Comparison of ENCODE assay signal across 24 mouse cellular contexts in genomic region chrX:155193732-155194443, GRCm38 (mm10). TPM values are rescaled to one million over a fixed set of nuclear protein-coding genes. Genes with fewer than 3 reads are reported as not detected.
DNase-seq lines count a peak whose midpoint lies in the region; ATAC-seq and TF ChIP-seq lines count a peak whose summit lies in the region.
"Had no signal": no experiment of that assay in that cellular context is flagged by ENCODE, and none has a peak within 500 bp of the region (broad histone marks: within the 10 kb centered on the region; RNA-seq: fewer than 3 reads in every experiment).

No protein-coding gene starts in this region.

- no peaks in the 10 kb centered on the region for H3K36me3 ChIP-seq in heart, postnatal 0 days (replicated peaks; ENCODE audit: control insufficient read depth, insufficient read depth, low read length)
- no peaks in the 10 kb centered on the region for H3K36me3 ChIP-seq in macrophage (ENCODE audit: inconsistent target)
- no peaks in the 10 kb centered on the region for H3K36me3 ChIP-seq in forebrain, embryonic 10.5 days (replicated peaks)
- H3K36me3 ChIP-seq: embryonic facial prominence, embryonic 15.5 days; hindbrain, embryonic 13.5 days; kidney, embryonic 15.5 days; limb, embryonic 13.5 days; liver, embryonic 13.5 days; neural tube, embryonic 12.5 days had no signal

- TF ChIP-seq EP300 in heart, postnatal 0 days (IDR thresholded peaks at IDR 0.05; ENCODE audit: low read depth): no peak

- H3K4me1 ChIP-seq in heart, postnatal 0 days (ENCODE audit: control insufficient read depth, insufficient read depth): no peaks in the 10 kb centered on the region
- H3K4me1 ChIP-seq in brown adipose tissue, adult 24 weeks (ENCODE audit: control insufficient read depth, insufficient read depth, insufficient read length, low read length): no peaks in the 10 kb centered on the region; the same call in 1 of the 2 replicates
- H3K4me1 ChIP-seq in forebrain, embryonic 10.5 days: no peaks in the 10 kb centered on the region
- H3K4me1 ChIP-seq: embryonic facial prominence, embryonic 15.5 days; hindbrain, embryonic 13.5 days; kidney, embryonic 15.5 days; limb, embryonic 13.5 days; liver, embryonic 13.5 days; neural tube, embryonic 12.5 days had no signal

- peak overlapping the region; percentile 70 for H3K27ac ChIP-seq in gastrocnemius, adult 2 months
- peak overlapping the region; percentile 39 for H3K27ac ChIP-seq in heart, postnatal 0 days (ENCODE audit: low read depth)
- peak overlapping the region; percentile 65 for H3K27ac ChIP-seq in brown adipose tissue, adult 24 weeks (replicated peaks; ENCODE audit: low read depth, low read length)
- peak overlapping the region; percentile 65 for H3K27ac ChIP-seq in macrophage
- no peak overlapping the region for H3K27ac ChIP-seq in forebrain, embryonic 10.5 days
- H3K27ac ChIP-seq: embryonic facial prominence, embryonic 15.5 days; hindbrain, embryonic 13.5 days; kidney, embryonic 15.5 days; limb, embryonic 13.5 days; liver, embryonic 13.5 days; neural tube, embryonic 12.5 days had no signal

- H3K27me3 ChIP-seq in heart, postnatal 0 days (ENCODE audit: control insufficient read depth, insufficient read depth, low read length): no peaks in the 10 kb centered on the region
- H3K27me3 ChIP-seq in forebrain, embryonic 10.5 days (ENCODE audit: poor library complexity, severe bottlenecking): no peaks in the 10 kb centered on the region
- H3K27me3 ChIP-seq: embryonic facial prominence, embryonic 15.5 days; hindbrain, embryonic 13.5 days; kidney, embryonic 15.5 days; limb, embryonic 13.5 days; liver, embryonic 13.5 days; neural tube, embryonic 12.5 days had no signal

- WGBS in heart, postnatal 0 days: 40% methylated on average over 5 of the region's 5 CpGs
- WGBS in macrophage (ENCODE audit: missing documents): 79% methylated on average over 5 of the region's 5 CpGs
- WGBS in forebrain, embryonic 10.5 days: 82% methylated on average over 5 of the region's 5 CpGs

- no peak for DNase-seq in gastrocnemius, adult 2 months
- no peak for DNase-seq in gastrocnemius, postnatal 14 days
- no peak for DNase-seq in heart, postnatal 0 days (ENCODE audit: low spot score)
- no peak for DNase-seq in heart, postnatal 4 days
- DNase-seq in layer of hippocampus, adult 9-11 months: no peak
- no peak for DNase-seq in forebrain, embryonic 10.5 days (ENCODE audit: extremely low spot score, low spot score)
- DNase-seq: adrenal gland, postnatal 10 days; cerebellum, adult 8-10 months; forebrain, postnatal 0 days; heart, postnatal 10 days; kidney, postnatal 36 days; liver, embryonic 13.5 days; lung, adult 2 months; midbrain, embryonic 14.5 days; right cerebral cortex, postnatal 25 days; thymus, postnatal 14 days had no signal

- no peak overlapping the region for H3K4me2 ChIP-seq in heart, postnatal 0 days (ENCODE audit: low read depth, low read length)
- H3K4me2 ChIP-seq: embryonic facial prominence, embryonic 15.5 days; hindbrain, embryonic 13.5 days; kidney, embryonic 15.5 days; limb, embryonic 13.5 days; liver, embryonic 13.5 days; neural tube, embryonic 12.5 days had no signal

- H3K79me2 ChIP-seq in macrophage (ENCODE audit: inconsistent target): no peaks in the 10 kb centered on the region

- no peaks in the 10 kb centered on the region for H3K9me3 ChIP-seq in heart, postnatal 0 days (replicated peaks; ENCODE audit: control insufficient read depth, low read length)
- no peaks in the 10 kb centered on the region for H3K9me3 ChIP-seq in forebrain, embryonic 10.5 days
- H3K9me3 ChIP-seq: embryonic facial prominence, embryonic 15.5 days; hindbrain, embryonic 13.5 days; kidney, embryonic 15.5 days; limb, embryonic 13.5 days; liver, embryonic 13.5 days; neural tube, embryonic 12.5 days had no signal

- intact Hi-C loops in gastrocnemius, adult 2 months (cut with DNase I): no loop called here
- intact Hi-C loops in gastrocnemius, postnatal 14 days (cut with DNase I; ENCODE audit: low total_unique reads): no loop called here

- no peak for TF ChIP-seq CTCF in gastrocnemius, adult 2 months (IDR thresholded peaks at IDR 0.05)
- TF ChIP-seq CTCF in heart, postnatal 0 days (IDR thresholded peaks at IDR 0.05; ENCODE audit: low read depth): no peak

- no peak; the same call in 1 of the 2 replicates for ATAC-seq in heart, postnatal 0 days (ENCODE audit: insufficient read depth, low read depth)
- ATAC-seq: activated CD4-positive, CD25-positive, alpha-beta regulatory T cell, adult 4 months; forebrain, postnatal 0 days had no signal

- H3K4me3 ChIP-seq in gastrocnemius, adult 2 months: no peak overlapping the region
- H3K4me3 ChIP-seq in heart, postnatal 0 days (ENCODE audit: low read depth, low read length): no peak overlapping the region
- H3K4me3 ChIP-seq in brown adipose tissue, adult 24 weeks (ENCODE audit: insufficient read depth, low read depth, low read length): no peak overlapping the region
- H3K4me3 ChIP-seq in macrophage (ENCODE audit: inconsistent target): no peak overlapping the region
- H3K4me3 ChIP-seq in forebrain, embryonic 10.5 days: no peak overlapping the region
- H3K4me3 ChIP-seq: embryonic facial prominence, embryonic 15.5 days; hindbrain, embryonic 13.5 days; kidney, embryonic 15.5 days; limb, embryonic 13.5 days; liver, embryonic 13.5 days; neural tube, embryonic 12.5 days had no signal

- H3K9ac ChIP-seq in heart, postnatal 0 days (replicated peaks; ENCODE audit: low read depth, low read length): no peak overlapping the region
- H3K9ac ChIP-seq: embryonic facial prominence, embryonic 15.5 days; forebrain, postnatal 0 days; hindbrain, embryonic 13.5 days; kidney, embryonic 15.5 days; limb, embryonic 13.5 days; liver, embryonic 13.5 days; neural tube, embryonic 12.5 days had no signal

RNA-seq across cellular contexts. Expression of gene Sat1, which starts 22.4 kb away (rescaled TPM):
- total RNA-seq in gastrocnemius, adult 2 months (2021): 10 to 100 TPM; 18.4 to 22.1 TPM
- total RNA-seq in gastrocnemius, postnatal 14 days (2021): 10 to 100 TPM; 19.1 to 33.7 TPM
- 28.4 and 57.5 TPM in 2 replicates for total RNA-seq in heart, postnatal 0 days (2014; rRNA removed; ENCODE audit: low replicate concordance)
- polyA plus RNA-seq in heart, postnatal 0 days (2015; fragmentation: Nextera tagmentation; extraction: Ambion mirVana): 99.7 and 102 TPM in 2 replicates
- total RNA-seq in heart, postnatal 4 days (2021): 10 to 100 TPM; 34.6 to 43.1 TPM
- 117 and 194 TPM in 2 replicates for polyA plus RNA-seq in brown adipose tissue, adult 24 weeks (2012; ENCODE audit: insufficient read depth, insufficient read length, missing spikeins)
- 1,000 to 10,000 TPM in 25 of 26 experiments, 100 to 1,000 TPM in 1; 980 to 3,396 (median 1,945) TPM for total RNA-seq in macrophage (2018; cell fraction: chromatin; rRNA removed)
- 100 to 1,000 TPM; 322 to 833 (median 593) TPM for total RNA-seq in macrophage (2018; cell fraction: cytosol; rRNA removed)
- 1,000 to 10,000 TPM in 22 of 26 experiments, 100 to 1,000 TPM in 4; 882 to 3,224 (median 1,729) TPM for total RNA-seq in macrophage (2018; cell fraction: nucleus; rRNA removed)
- 320 to 1,287 TPM (median 826 TPM) in 3 replicates for polyA plus RNA-seq in macrophage (2018)
- 58.4 and 65.7 TPM in 2 replicates for polyA plus RNA-seq in forebrain, embryonic 10.5 days (2016; fragmentation: Nextera tagmentation; extraction: Ambion mirVana)
